Mouse (Mus musculus) cerebellum, adult 9-11 months (tissue): ENCODE data around the gene Adora3.

Source experiments
- DNase-seq: peaks from one replicate; pipeline ENCODE4 v3.0.0; 2022

Gene Adora3

GRCm38 (mm10) chr3:105877252-105877803, 6.7 kb downstream of the Adora3 start:
- DNase-seq: no peak

- DNase-seq: no peak
Measured at GRCm38 (mm10) chr3:105877919-105878318, 7.3 kb downstream of the Adora3 start.

- no peak for DNase-seq
Measured at GRCm38 (mm10) chr3:105878751-105879150, 8.1 kb downstream of the Adora3 start.

DNA sequence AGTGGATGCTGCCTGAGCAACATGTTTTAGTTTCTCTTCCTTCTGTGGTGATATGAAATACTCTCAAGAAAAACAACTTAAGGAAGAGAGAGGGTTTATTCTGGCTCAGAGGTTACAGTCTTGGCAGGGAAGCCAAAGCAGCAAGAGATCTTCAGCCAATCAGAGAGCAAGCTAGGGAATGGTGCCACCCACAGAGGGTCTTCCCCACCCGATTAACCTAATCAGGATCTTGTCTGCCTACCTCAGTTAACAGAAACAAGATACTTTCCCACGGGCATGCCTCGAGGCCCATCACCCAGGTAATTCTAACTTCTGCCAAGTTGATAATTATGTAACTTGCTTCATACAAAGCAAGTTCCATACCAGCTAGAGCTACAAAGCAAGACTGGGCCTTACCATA, 9.8 kb downstream of the Adora3 start:
- no peak for DNase-seq

- no peak for DNase-seq
Measured at GRCm38 (mm10) chr3:105882105-105882504, 11.4 kb downstream of the Adora3 start.

- DNase-seq: no peak
Measured at GRCm38 (mm10) chr3:105883111-105883510, 12.5 kb downstream of the Adora3 start.

DNA sequence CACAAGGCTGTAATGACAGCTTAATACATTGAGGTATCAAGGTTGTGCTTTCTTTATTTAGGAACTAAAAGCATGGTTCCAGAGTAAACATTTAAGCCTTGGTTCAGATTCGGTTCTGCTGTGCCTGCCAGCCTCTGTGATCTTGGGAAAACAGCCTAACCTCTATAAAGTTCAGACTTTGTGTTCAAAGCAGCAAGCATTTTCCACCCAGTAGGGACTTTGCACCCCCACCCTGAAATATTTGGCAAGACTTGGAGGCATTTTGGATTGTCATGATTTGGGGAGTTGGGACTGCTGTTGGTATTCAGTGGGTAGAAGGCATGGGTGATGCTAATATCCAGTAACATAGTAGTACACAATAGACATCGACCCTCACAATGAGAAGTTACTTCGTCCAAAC, 18.3 kb downstream of the Adora3 start:
- no peak for DNase-seq

GRCm38 (mm10) chr3:105890220-105890619, 19.6 kb downstream of the Adora3 start:
- no peak for DNase-seq

DNA sequence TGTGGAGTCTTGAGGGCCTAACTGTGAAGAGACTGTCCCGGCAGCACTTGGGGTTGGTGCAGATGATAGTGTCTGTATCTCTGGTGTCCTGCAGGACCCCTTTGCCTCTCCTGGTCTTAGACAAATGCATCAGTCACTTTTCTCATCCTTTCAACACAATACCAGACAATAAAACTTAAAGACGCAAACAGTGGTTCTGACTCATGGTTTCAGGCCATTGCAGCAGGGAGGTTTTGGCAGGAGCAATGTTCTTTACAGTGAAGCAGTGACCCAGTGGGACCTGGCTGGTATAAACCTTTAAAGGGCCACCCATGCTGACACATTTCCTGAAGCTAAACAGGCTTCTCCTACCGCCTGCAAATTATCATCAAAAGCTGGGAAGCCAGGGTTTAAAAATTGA, 20.5 kb downstream of the Adora3 start:
- no peak for DNase-seq

DNA sequence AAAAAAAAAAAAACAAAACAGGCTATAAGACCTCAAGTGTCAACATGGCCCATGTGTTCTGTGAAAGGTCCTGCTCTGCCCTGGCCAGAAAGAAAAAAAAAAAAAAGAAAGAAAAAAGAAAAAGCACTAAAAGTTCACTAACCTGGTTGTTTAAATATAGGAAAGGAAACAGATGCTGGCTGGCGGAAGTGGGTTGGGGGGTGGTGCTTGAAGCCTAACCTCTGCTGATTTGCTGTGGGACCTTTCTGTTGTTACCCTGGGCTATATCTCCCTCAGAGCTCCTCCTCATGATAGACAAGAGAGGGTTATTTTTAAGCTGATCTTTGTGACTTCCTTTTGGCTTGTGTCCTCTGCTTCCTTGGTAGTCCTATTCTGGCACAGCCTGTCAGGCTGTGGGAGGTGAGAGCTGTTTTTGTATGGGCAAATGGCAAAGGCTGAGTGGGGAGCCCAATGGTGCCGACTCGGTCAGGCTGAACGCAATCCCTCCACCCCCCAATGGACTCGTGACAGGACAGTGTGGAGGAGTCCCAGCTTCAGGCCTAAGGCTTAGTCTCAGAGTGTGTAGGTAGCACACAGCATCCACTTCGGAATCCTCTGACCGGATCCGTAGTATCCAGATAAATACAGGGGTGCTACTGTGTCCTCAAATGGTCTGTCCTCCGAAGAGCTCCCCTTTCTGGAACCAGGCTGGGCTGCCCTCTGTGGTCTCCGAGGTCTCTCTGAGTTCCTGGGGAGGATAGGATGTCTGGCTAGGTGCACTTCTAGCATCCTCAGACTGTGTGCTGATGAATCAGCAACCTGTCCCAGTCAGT, 21.3 kb downstream of the Adora3 start:
- DNase-seq: no peak

DNA sequence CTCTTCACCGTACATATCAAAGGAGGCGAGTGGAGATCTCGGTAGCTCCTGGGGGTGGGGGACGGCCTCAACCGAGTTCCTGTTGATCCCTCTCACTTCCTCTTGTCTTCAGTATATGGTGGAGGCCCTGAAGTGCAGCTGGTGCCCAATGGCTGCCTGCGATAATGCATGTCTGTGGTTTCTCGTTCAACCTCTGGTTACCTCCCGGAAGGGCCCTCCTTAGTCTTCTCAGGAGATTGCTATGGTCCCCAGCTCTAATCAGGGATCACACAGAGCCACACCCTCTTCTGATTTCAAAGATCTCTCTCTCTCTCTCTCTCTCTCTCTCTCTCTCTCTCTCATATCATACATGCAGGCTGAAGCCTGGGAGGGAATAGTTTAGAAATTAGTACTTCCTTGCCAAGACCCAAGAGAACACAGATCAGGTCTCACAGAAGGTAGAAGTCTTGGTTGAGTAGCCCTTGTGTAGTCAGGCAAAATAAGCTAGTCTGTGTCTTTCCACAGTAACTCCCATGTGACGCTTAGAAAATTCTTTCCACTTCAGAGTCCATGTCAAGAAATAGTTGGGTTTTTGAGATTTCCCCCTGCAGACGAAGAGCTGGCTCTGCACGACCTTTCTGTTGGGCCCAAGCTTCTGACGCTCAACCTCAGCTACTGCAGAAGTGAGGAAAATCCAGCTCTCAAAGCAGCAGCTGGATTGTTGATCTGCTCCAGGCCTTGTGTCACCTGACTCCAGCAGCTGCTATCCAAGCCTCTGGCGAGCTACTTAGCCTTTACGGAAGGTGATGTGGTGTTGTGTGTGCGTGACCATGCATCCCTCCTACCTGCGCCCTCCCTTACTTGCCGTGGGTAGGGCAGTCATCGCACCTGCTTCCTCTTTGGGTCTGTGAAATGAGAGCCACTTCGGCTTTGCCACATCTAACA, 22.2 kb downstream of the Adora3 start:
- DNase-seq: no peak

- DNase-seq: peak; percentile 29
Measured at GRCm38 (mm10) chr3:105893941-105894391, 23.3 kb downstream of the Adora3 start.

DNA sequence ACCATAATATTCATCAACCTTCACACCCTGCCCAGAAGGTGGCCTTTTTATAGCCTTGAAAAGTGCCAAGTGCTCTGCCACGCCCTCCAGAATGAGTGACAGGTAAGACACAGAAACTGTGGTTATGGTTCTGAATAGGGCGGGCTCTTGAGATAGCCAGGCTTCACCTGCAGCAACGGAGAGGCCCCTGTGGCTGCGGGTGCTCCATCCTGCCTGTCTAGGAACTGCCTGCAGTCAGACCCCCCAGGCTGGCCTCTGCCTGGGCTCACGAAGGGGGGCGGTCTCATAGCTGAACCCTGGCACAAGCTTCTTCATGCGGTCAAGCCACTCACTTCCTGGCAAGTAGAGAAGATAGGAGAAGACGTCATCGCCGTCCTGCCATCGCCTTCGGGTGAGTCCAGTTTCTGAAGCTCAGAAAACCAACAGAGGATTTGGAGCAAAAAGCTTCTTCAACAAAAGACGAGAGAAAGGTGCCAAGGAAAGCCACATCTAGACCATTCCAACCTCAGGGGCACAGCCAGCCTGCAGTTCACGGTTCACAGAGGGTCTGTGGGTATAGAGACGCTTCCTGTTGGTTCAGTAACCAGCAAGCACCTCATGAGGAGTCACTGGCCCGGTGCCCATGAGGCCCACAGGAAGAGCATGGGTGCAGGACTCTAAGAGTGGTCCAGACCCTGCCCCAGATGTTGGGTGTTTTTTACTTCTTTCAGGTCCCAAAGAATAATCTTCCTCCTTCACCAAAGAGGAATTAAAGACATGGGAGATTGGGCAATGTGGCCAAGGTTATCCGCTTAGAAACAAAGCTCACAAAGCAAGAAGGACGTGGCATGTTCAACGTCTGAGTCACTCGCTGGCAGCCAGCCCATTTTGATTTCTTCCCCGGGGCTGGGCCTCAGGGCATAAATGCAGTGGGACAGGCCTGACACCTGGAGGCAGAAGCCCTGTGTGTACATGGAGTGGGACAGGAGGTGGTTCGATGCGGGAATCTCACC, 24.2 kb downstream of the Adora3 start:
- DNase-seq: peak; percentile 26

DNA sequence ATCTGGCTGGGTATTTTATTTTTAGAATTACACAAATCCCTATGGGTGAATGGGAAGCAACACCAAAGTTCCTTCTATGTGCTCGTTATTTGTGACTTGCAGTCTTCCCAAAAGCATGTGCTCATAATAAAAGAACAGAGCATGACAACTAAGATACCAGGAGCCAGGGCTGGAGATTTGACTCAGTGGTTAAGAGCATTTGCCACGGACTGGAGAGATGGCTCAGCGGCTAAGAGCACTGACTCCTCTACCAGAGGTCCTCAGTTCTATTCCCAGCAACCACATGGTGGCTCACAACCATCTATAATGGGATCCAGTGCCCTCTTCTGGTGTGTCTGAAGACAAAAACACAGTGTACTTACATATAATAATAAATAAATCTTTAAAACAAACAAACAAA, 26.2 kb downstream of the Adora3 start:
- no peak for DNase-seq

DNA sequence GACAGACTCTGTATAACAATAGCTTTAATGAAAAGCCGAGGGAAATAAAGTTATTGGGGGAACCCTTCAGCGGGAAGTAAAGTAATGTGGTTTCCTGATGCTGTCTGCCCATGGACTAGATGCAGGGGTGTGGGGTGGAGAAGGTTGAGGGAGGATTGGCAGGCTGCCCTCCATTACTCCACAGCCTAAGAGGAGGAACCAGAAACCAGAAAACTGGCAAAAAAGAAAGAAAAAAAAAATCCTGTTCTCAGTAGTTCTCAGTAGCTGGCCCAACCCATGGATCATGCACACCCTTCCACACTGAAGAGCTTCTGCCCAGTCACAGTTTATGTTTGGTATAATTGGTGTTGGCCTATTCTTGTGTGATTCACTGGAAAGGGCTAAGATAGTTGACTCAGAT, 27.7 kb downstream of the Adora3 start:
- DNase-seq: no peak

DNA sequence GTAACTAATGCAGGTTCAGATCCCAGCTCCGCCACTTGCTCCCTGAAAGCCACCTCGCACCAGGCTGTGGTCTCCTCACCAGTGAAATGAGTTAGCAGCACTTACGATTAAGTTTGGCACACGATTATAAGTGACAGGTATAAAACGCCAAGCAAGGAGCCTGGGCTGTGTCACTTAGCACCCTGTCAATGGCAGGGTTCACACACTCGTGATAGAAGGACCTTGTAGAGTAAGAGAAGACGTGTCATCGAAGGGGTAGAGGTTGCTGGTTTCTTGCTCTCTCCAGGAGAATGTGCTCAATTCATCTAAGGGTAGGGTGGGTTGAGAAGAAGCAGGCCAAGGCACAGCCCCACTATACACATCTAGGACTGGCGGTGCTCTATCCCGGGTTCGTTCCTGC, 28.2 kb downstream of the Adora3 start:
- no peak for DNase-seq

- peak; percentile 72 for DNase-seq
Measured at GRCm38 (mm10) chr3:105899394-105900147, 28.9 kb downstream of the Adora3 start.

DNA sequence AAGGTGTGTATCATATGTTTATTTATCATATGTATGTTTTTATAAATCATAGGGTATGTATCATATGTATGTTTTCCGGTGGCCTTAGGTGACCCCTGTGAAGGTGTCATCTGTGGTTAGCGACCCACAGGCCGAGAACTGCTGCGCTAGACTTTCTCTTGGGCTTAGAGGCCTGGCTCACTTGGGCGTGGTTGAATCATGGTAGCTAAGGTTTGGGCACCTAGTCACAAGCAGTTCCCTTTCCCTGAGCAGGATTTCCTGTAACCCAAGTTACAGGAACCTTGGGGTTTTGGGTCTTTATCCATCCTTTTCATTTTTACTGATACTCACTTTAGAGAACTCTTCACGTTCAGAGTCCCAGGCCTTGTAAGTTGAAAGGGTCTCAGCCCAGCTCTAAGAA, 29.6 kb downstream of the Adora3 start:
- DNase-seq: no peak

GRCm38 (mm10) chr3:105900716-105901115, 30.1 kb downstream of the Adora3 start:
- DNase-seq: no peak

- no peak for DNase-seq
Measured at GRCm38 (mm10) chr3:105901468-105901867, 30.8 kb downstream of the Adora3 start.

DNA sequence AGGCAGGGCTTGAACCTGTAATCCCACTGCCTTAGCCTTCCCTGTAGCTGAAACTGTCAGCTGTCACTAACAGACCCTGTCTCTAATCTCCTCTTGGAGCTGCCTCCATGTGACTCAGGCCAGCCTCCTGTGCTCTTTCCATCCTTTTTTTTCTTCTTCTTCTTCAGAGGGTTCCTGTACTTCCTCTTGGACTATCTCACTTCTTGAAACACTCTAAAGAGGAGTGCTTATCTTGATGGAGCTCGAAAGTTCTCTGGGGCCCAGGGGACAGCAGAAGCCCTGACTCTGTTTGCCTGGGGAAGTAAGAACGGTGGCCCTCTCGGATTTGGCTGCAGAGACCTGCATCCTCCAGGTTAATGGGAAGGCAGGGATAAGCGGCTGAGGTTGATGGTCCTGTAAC, 33.6 kb downstream of the Adora3 start:
- DNase-seq: no peak

- DNase-seq: no peak
Measured at GRCm38 (mm10) chr3:105904721-105905120, 34.1 kb downstream of the Adora3 start.
